Mouse (Mus musculus) neural tube, embryonic 14.5 days (tissue): ENCODE results near the gene Ablim1. TPM values are rescaled to one million over a fixed set of nuclear protein-coding genes. Genes with fewer than 3 reads are reported as not detected.

Experiments used
- ATAC-seq: fragments of 200-750 bp; cut with Nextera tagmentation; 2 replicates; pipeline ENCODE4 v1.8.0; 2017; ENCODE audit warnings: low read depth, mild to moderate bottlenecking, moderate TSS enrichment, moderate library complexity
- H3K27ac ChIP-seq: fragments of 300-500 bp; sonication (generic); 2 replicates; pipeline ENCODE4 v1.5.1; 2014; ENCODE audit warnings: low read depth, mild to moderate bottlenecking, control low read depth, low read length, moderate library complexity, mixed read lengths
- H3K27me3 ChIP-seq: fragments of 300-500 bp; sonication (generic); 2 replicates; pipeline ENCODE4 v1.6.1; 2014; ENCODE audit warnings: low read length; ENCODE audit not compliant: control insufficient read depth, insufficient read depth
- H3K36me3 ChIP-seq: fragments of 300-500 bp; sonication (generic); 2 replicates; pipeline ENCODE4 v1.6.1; 2014; ENCODE audit warnings: low read length, mixed read lengths; ENCODE audit not compliant: control insufficient read depth, insufficient read depth
- H3K4me1 ChIP-seq: fragments of 300-500 bp; sonication (generic); 2 replicates; pipeline ENCODE4 v1.6.1; 2014; ENCODE audit warnings: low read length; ENCODE audit not compliant: control insufficient read depth, insufficient read depth
- H3K4me2 ChIP-seq: fragments of 300-500 bp; sonication (generic); 2 replicates; pipeline ENCODE4 v1.6.1; 2014; ENCODE audit warnings: mild to moderate bottlenecking, low read depth, low read length, control low read depth
- H3K4me3 ChIP-seq: fragments of 300-500 bp; sonication (generic); 2 replicates; pipeline ENCODE4 v1.5.1; 2014; ENCODE audit warnings: low read depth, low read length, control low read depth, mixed read lengths
- H3K9ac ChIP-seq: fragments of 300-500 bp; sonication (generic); replicated peaks from 2 replicates; pipeline ENCODE4 v1.6.1; 2014; ENCODE audit warnings: low read depth, mild to moderate bottlenecking, control low read depth, low read length, mixed read lengths
- H3K9me3 ChIP-seq: fragments of 300-500 bp; sonication (generic); 2 replicates; pipeline ENCODE4 v1.6.1; 2016; ENCODE audit warnings: low read length; ENCODE audit not compliant: control insufficient read depth
- WGBS: fragments of 180-500 bp; shearing (Covaris S2); extraction: QIAGEN DNeasy Blood & Tissue Kit; methylation state at CpG from one replicate; pipeline ENCODE4 v1.1.7; 2014; 5-methylcytosine and 5-hydroxymethylcytosine counted together
- polyA plus RNA-seq: library from polyadenylated mRNA; unstranded; fragments of >200 nt; fragmentation: Nextera tagmentation; extraction: Ambion mirVana; gene quantifications from 2 replicates; pipeline ENCODE4 v1.2.1, GENCODE M21; 2014

Gene Ablim1
- polyA plus RNA-seq, 1 experiment from 2014 or later, result 47.4 TPM

DNA sequence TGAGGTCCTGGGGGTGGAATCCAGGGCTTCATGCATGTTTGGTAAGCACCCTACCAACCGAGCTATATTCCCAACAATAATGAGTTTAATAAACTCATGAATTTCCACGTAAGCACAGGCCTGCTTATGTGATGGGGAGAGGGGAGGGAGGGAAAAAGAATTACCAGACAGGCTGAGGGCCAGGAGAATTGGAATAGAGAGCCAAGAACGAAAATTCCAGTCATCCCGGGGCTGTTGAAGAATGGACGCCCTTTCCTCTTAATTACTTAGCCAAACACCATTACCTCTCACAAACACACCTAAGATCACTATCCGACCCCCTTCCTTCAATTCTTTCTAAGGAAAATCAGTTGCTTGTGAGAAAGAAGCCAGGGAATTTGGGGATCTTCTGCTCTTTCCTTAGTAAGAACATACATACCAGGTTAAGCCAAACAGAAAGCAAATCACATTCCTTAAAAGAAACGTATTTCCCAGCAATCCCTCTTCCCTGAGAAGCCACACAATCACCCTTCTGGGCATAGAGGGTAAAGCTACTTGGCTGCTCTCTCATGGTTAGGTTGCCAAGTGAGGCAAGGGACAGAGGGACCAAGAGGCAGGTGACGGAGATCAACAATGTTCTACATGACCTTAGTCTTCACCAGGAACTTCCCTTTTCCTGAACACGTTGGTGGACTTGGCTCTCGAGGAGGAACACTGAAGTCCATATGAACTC, 48.2 kb downstream of the Ablim1 start:
- no peak overlapping the region for H3K27ac ChIP-seq
- WGBS, result 87% methylated on average over 10 of the region's 10 CpGs
- H3K9ac ChIP-seq, result no peak overlapping the region
- H3K4me3 ChIP-seq, result no peak overlapping the region
- H3K4me1 ChIP-seq, result peaks cover 8% of the 10 kb centered on the region; the same call in 1 of the 2 replicates
- no peaks in the 10 kb centered on the region for H3K27me3 ChIP-seq
- H3K36me3 ChIP-seq, result no peaks in the 10 kb centered on the region
- no peak overlapping the region for H3K4me2 ChIP-seq
- ATAC-seq, result no peak
- no peaks in the 10 kb centered on the region for H3K9me3 ChIP-seq

DNA sequence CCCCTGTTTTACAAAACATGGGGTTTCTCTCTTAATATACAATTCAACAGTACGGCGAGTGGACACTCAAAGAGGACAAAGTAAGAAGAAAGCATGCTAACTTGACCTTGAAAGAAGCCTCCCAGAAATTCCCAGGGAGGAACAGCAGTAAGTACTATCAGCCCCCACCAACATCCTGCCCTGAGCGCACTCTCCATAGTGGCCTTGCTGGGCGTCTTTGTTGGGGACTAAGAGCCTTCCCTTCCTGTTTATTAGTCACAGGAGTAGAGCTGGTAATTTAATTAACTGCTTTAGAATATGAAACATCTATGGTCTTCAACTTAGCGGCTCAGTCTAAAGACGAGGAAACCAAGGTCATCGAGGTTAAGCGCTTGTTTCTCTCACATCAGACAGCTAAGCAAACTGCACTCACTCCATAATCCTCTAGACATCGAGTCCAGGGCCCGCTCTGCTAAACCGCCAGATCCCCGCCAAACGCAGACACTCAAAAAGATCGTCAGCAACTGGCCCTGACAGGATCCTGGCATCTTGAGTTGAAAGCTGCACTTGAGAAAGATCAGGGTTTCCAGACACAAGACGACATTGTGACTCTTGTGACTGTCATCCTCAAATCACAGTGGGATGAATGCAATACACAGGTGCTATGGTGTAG, 50.3 kb downstream of the Ablim1 start:
- H3K27ac ChIP-seq, result no peak overlapping the region
- H3K9me3 ChIP-seq, result no peaks in the 10 kb centered on the region
- H3K9ac ChIP-seq, result no peak overlapping the region
- H3K4me3 ChIP-seq, result no peak overlapping the region
- whole genome bisulfite sequencing, result 68% methylated on average over 15 of the region's 15 CpGs
- no peaks in the 10 kb centered on the region for H3K27me3 ChIP-seq
- H3K36me3 ChIP-seq, result no peaks in the 10 kb centered on the region
- H3K4me1 ChIP-seq, result peaks cover 5% of the 10 kb centered on the region; the same call in 1 of the 2 replicates
- no peak for ATAC-seq
- H3K4me2 ChIP-seq, result no peak overlapping the region

DNA sequence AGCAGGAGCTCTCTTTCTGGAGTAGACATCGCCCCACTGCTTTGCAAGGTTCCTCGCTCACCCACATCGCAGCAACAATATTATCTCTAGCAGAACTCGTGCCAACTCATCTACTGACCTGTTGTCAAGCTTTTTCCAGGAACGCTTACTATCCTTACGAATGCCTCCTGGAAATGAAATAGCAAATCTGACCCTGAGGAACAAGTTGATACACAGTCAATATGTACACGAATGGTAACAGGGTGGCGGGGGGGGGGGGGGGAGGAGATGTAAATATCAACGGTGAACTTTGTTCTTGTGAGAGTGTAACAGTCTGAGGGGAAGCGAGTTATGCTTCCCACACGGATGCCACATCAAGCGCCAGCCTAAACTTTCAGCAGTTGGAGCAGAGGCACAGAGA, 56.9 kb downstream of the Ablim1 start:
- Histone ChIP-seq H3K9ac (no peak overlapping the region), H3K4me3 (no peak overlapping the region), H3K27ac (no peak overlapping the region), H3K4me2 (no peak overlapping the region), H3K27me3 (no peaks in the 10 kb centered on the region), H3K4me1 (no peaks in the 10 kb centered on the region), H3K9me3 (no peaks in the 10 kb centered on the region), H3K36me3 (no peaks in the 10 kb centered on the region)
- no peak for ATAC-seq
- 95% methylated on average over 11 of the region's 12 CpGs for WGBS

DNA sequence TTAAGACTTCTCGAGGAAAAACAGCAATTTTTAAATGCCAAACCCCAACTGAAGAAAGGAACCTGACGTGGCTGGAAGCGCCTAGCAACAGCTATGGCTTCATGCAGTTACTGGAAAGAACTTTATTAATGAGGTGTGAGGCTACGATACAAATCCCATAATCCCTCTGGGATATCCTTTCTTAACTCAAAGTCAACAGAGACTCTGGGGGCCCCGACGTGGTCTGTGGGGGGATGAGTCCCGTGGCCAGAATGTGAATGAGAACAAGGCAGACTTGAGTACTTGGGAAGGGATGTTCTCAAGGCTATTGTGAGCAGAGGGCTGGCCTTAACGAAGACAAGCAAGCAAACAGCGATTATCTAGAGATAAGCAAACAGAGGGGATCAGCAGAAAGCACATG, 58.1 kb downstream of the Ablim1 start:
- no peak overlapping the region for H3K9ac ChIP-seq
- WGBS, result 60% methylated on average over 9 of the region's 9 CpGs

DNA sequence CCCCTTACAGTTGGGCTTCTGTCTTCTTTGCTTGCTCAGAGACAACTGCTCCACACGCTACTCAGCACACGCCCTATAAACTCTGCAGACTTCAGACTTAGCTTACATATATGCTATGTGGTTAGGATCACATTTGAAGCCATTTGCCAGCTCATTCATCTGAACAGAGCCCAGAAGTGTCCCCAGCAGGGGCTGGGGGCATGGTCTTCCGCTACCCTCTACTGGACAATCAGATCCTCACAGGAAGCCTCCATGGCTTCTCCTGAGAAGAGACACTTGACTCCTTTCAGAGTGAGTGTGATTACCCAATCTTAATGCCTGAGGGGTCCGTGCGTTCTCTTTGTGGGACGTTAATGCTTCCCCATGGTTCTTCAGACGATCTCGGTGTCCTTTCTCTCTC, 59.6 kb downstream of the Ablim1 start:
- Histone ChIP-seq H3K9ac (no peak overlapping the region), H3K36me3 (no peaks in the 10 kb centered on the region), H3K4me2 (no peak overlapping the region), H3K4me1 (no peaks in the 10 kb centered on the region), H3K9me3 (no peaks in the 10 kb centered on the region), H3K4me3 (no peak overlapping the region), H3K27ac (no peak overlapping the region), H3K27me3 (no peaks in the 10 kb centered on the region)
- WGBS, result 76% methylated on average over 8 of the region's 8 CpGs
- ATAC-seq, result no peak

More for the DNA sequence above, 58.1 kb downstream of the Ablim1 start:
- ATAC-seq, result no peak
- Histone ChIP-seq H3K4me1 (no peaks in the 10 kb centered on the region), H3K9me3 (no peaks in the 10 kb centered on the region), H3K4me2 (no peak overlapping the region), H3K27ac (no peak overlapping the region), H3K36me3 (no peaks in the 10 kb centered on the region), H3K4me3 (no peak overlapping the region), H3K27me3 (no peaks in the 10 kb centered on the region)

DNA sequence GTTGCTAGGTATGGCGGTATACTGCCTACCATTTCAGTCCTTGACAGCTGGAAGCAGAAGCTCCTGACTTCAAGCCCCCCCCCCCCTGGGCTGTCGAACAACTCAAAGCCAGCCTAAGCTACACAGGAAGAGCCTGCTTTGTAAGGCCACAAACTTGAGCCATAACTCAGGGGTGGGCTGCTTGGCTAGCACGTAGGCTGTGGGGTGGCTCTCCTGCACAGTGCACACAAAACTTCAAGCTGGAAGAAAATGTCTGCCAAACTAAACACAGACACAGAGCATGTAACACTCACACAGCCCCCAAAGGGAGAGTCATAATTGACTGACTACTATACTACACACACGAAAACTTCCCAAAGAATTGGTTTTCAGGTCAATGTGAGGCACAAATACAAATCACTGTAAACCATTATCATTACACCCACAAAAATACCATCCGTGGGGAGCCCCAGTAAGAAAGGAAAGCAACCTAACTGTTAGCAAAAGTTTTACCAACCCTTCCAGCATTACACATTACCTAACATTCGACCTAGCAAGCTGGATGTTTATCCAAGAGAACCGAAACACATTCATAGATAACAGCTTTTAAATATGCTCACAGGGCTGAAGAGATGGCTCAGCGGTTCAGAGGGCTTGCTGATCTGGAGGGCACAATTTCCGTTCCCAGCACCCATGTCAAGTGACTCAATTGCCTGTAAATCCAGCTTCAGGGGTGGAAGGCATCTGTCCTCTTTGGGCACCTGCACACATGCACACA, 61.8 kb downstream of the Ablim1 start:
- H3K9me3 ChIP-seq, result no peaks in the 10 kb centered on the region
- H3K9ac ChIP-seq, result no peak overlapping the region
- no peaks in the 10 kb centered on the region for H3K27me3 ChIP-seq
- no peak overlapping the region for H3K4me3 ChIP-seq
- no peak overlapping the region for H3K27ac ChIP-seq
- no peak for ATAC-seq
- no peaks in the 10 kb centered on the region for H3K4me1 ChIP-seq
- 80% methylated on average over 9 of the region's 9 CpGs for WGBS
- no peaks in the 10 kb centered on the region for H3K36me3 ChIP-seq
- no peak overlapping the region for H3K4me2 ChIP-seq

DNA sequence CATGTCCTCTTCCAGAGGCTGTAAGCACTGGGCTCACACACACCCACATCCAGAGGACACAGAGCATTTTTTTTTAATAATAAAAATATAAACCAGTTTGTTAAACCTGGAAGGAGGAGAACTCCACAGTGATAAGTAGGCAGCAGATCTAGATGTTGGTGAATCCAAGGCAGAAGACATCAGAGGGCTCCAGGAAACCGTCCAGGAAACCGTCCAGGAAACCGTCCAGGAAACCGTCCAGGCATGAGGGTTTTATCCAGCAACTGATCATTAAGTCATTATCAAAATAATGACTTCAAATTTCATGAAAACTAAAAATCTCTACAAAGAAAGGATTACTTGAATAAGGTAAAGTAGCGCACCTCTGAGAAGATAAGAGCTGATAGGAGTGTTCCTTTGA, 65.9 kb downstream of the Ablim1 start:
- ATAC-seq, result no peak
- no peaks in the 10 kb centered on the region for H3K36me3 ChIP-seq
- H3K4me2 ChIP-seq, result no peak overlapping the region
- H3K9me3 ChIP-seq, result no peaks in the 10 kb centered on the region
- no peaks in the 10 kb centered on the region for H3K27me3 ChIP-seq
- H3K4me3 ChIP-seq, result no peak overlapping the region
- H3K4me1 ChIP-seq, result no peaks in the 10 kb centered on the region
- WGBS, result 86% methylated on average over 5 of the region's 5 CpGs
- H3K27ac ChIP-seq, result no peak overlapping the region
- H3K9ac ChIP-seq, result no peak overlapping the region

DNA sequence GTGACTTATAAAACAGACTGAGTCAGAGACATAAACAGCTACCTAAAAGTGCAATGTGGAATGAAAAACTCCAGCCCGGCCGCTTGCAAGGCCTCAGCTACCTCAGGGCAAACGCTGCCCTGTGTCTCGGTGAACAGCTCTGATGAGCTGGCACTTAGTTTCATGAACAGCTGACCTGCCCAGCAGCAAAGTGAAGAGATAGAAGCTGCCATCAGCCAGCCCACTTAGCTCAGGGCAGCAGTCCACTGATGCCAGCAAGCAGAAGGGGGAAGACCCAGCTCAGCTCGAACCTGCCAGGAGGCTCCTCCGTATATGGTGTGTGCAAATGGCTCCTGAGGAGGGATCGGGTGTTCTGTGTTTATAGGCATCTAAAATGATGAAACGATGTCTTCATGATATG, 67.5 kb downstream of the Ablim1 start:
- H3K27me3 ChIP-seq, result no peaks in the 10 kb centered on the region
- WGBS, result 79% methylated on average over 8 of the region's 8 CpGs
- no peak overlapping the region for H3K4me3 ChIP-seq
- ATAC-seq, result no peak
- no peaks in the 10 kb centered on the region for H3K36me3 ChIP-seq
- H3K4me2 ChIP-seq, result no peak overlapping the region
- no peaks in the 10 kb centered on the region for H3K9me3 ChIP-seq
- no peak overlapping the region for H3K27ac ChIP-seq
- 0 out of 2 replicates have a peak, but pooled peaks cover 1% of the 10 kb centered on the region for H3K4me1 ChIP-seq
- H3K9ac ChIP-seq, result no peak overlapping the region

DNA sequence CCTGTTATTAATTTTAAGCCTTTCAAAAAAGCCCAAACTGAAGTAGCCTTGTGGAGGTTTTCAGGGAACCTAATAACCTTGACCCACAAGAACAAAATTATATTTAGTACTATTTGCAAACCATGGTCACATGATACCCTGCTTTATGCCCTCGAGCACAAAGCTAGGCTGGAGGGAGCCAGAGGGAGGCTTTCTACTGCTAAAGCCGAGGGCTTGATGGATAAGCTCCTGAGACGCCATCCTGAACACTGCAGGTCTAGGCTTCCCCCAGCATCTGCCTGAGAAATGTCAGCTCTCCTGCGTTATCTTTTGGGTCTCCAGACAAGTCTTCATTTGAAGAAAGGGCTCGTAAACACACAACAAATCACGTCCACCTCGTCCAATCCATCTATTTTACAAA, 70.4 kb downstream of the Ablim1 start:
- ATAC-seq, result no peak
- no peak overlapping the region for H3K4me2 ChIP-seq
- WGBS, result 71% methylated on average over 7 of the region's 7 CpGs
- H3K9ac ChIP-seq, result no peak overlapping the region
- H3K27me3 ChIP-seq, result no peaks in the 10 kb centered on the region
- H3K27ac ChIP-seq, result no peak overlapping the region
- no peaks in the 10 kb centered on the region for H3K36me3 ChIP-seq
- H3K4me3 ChIP-seq, result no peak overlapping the region
- 0 out of 2 replicates have a peak, but pooled peaks cover 7% of the 10 kb centered on the region for H3K4me1 ChIP-seq
- no peaks in the 10 kb centered on the region for H3K9me3 ChIP-seq
